Mouse (Mus musculus) bone marrow macrophage, adult 2 months (primary cell): Measurements from ENCODE around the gene Ulk4.
A peak's percentile ranks its signal among the peaks of the same experiment; 100 is the strongest.
"Not testable (repeated sequence)": the region's sequence is repeated elsewhere in the genome, so short reads cannot be mapped to it uniquely, and the experiment has no call there.

Source experiments
- CTCF ChIP-seq: IDR thresholded peaks from 2 replicates; pipeline ENCODE4 v1.5.1; 2012; ENCODE audit warnings: low read depth, mild to moderate bottlenecking, low read length, moderate library complexity
- POLR2A ChIP-seq: IDR thresholded peaks from 2 replicates; pipeline ENCODE4 v1.6.1; 2012; ENCODE audit warnings: mild to moderate bottlenecking, low read depth, low read length, borderline replicate concordance

DNA sequence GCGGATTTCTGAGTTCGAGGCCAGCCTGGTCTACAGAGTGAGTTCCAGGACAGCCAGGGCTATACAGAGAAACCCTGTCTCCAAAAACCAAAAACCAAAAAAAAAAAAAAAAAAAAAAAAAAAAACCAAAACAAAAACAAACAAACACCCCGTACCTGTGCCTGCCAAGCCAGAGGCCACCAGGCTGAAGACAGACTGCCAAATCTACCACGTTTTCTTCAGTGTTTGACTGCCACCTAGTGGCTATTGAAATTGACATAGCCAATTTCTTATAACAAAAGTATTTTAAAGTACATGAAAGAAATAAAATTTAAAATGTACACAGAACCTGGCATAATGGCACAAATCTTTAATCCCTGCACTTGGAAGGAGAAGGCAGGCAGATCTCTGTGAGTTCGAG lies 36.8 kb downstream of the Ulk4 start:
- TF ChIP-seq CTCF, result peak; percentile 45
- not testable (repeated sequence) for TF ChIP-seq POLR2A
